Mouse (Mus musculus) limb, embryonic 14.5 days (tissue): Measurements from ENCODE around the gene Crebzf. TPM values are rescaled to one million over a fixed set of nuclear protein-coding genes. Genes with fewer than 3 reads are reported as not detected.

Source experiments
- ATAC-seq: fragments of 200-750 bp; cut with Nextera tagmentation; 2 replicates; pipeline ENCODE4 v1.8.0; 2017; ENCODE audit warnings: low read depth, moderate number of reproducible peaks, moderate TSS enrichment; ENCODE audit not compliant: low FRiP score
- DNase-seq: peaks from one replicate; pipeline ENCODE4 v3.0.0-alpha.2; 2015; ENCODE audit warnings: low spot score
- H3K27ac ChIP-seq: fragments of 300-500 bp; sonication (generic); replicated peaks from 2 replicates; pipeline ENCODE4 v1.5.1; 2014; ENCODE audit warnings: low read depth, mild to moderate bottlenecking, low read length, moderate library complexity, mixed read lengths
- H3K27me3 ChIP-seq: fragments of 300-500 bp; sonication (generic); 2 replicates; pipeline ENCODE4 v1.6.1; 2014; ENCODE audit warnings: low read length, mixed read lengths; ENCODE audit not compliant: control insufficient read depth, insufficient read depth
- H3K36me3 ChIP-seq: fragments of 300-500 bp; sonication (generic); 2 replicates; pipeline ENCODE4 v1.6.1; 2014; ENCODE audit warnings: mild to moderate bottlenecking, low read length, moderate library complexity, mixed read lengths; ENCODE audit not compliant: control insufficient read depth, insufficient read depth
- H3K4me1 ChIP-seq: fragments of 300-500 bp; sonication (generic); 2 replicates; pipeline ENCODE4 v1.6.1; 2014; ENCODE audit warnings: antibody characterized with exemption, low read length, mixed read lengths; ENCODE audit not compliant: control insufficient read depth, insufficient read depth
- H3K4me2 ChIP-seq: fragments of 300-500 bp; sonication (generic); replicated peaks from 2 replicates; pipeline ENCODE4 v1.6.1; 2014; ENCODE audit warnings: low read depth, mild to moderate bottlenecking, low read length, moderate library complexity; ENCODE audit not compliant: severe bottlenecking
- H3K4me3 ChIP-seq: fragments of 300-500 bp; sonication (generic); replicated peaks from 2 replicates; pipeline ENCODE4 v1.5.1; 2014; ENCODE audit warnings: low read length
- H3K9ac ChIP-seq: fragments of 300-500 bp; sonication (generic); 2 replicates; pipeline ENCODE4 v1.6.1; 2014; ENCODE audit warnings: mild to moderate bottlenecking, low read depth, low read length, moderate library complexity; ENCODE audit not compliant: severe bottlenecking
- H3K9me3 ChIP-seq: fragments of 300-500 bp; sonication (generic); 2 replicates; pipeline ENCODE4 v1.6.1; 2016; ENCODE audit warnings: low read length; ENCODE audit not compliant: control insufficient read depth
- POLR2A ChIP-seq: fragments of 200-500 bp; IDR thresholded peaks from 2 replicates; pipeline ENCODE4 v1.8.0; 2012; ENCODE audit warnings: inconsistent platforms, mild to moderate bottlenecking, moderate library complexity, borderline replicate concordance; ENCODE audit not compliant: insufficient read depth, insufficient read length; ENCODE audit errors: extremely low read depth
- WGBS: fragments of 180-500 bp; shearing (Covaris S2); extraction: QIAGEN DNeasy Blood & Tissue Kit; methylation state at CpG from one replicate; pipeline ENCODE4 v1.1.7; 2014; 5-methylcytosine and 5-hydroxymethylcytosine counted together
- polyA plus RNA-seq, 2 experiments: library from polyadenylated mRNA; depleted of rRNA in 1 of 2; stranded (reverse) in 1 of 2; unstranded in 1 of 2; fragments of >200 nt; fragmentation: Nextera tagmentation in 1 of 2; extraction: Ambion mirVana in 1 of 2; gene quantifications; 2 replicates each; pipeline versions ENCODE4 v1.2.1 to v1.2.3; 2012 to 2014

Gene Crebzf
- polyA plus RNA-seq, 2 experiments: 58.1 to 145 TPM

DNA sequence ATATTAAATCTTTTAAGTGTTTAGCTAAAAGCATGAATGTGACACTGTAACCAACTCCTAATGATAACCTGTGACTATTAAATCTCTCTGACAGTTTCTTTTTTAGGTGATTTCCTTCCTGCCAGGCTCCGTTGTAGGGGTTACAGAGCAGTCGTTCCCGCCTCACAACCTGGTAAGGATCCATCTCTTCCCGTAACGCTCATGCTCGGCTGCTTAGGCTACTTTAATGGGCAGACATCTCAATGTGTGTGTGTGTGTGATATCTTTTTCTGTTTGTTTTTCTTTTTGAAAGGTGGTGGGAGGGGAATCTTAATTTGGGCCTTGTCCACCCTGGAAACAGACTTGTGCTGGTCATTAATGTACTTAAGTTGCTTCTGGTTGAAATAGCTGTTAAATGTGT is 1.7 kb downstream of the Crebzf start:
- under 1% methylated on average over 6 of the region's 6 CpGs for WGBS
- no peak for TF ChIP-seq POLR2A
- H3K4me3 ChIP-seq: peak overlapping the region; percentile 92
- H3K4me2 ChIP-seq: peak overlapping the region; percentile 94
- H3K9ac ChIP-seq: peak overlapping the region; percentile 99
- H3K9me3 ChIP-seq: no peaks in the 10 kb centered on the region
- peak overlapping the region; percentile 99; the same call in 1 of the 2 replicates for H3K27ac ChIP-seq
- H3K36me3 ChIP-seq: peaks cover 18% of the 10 kb centered on the region
- H3K27me3 ChIP-seq: no peaks in the 10 kb centered on the region
- no peak for DNase-seq
- no peak for ATAC-seq
- H3K4me1 ChIP-seq: 0 out of 2 replicates have a peak, but pooled peaks cover 6% of the 10 kb centered on the region

DNA sequence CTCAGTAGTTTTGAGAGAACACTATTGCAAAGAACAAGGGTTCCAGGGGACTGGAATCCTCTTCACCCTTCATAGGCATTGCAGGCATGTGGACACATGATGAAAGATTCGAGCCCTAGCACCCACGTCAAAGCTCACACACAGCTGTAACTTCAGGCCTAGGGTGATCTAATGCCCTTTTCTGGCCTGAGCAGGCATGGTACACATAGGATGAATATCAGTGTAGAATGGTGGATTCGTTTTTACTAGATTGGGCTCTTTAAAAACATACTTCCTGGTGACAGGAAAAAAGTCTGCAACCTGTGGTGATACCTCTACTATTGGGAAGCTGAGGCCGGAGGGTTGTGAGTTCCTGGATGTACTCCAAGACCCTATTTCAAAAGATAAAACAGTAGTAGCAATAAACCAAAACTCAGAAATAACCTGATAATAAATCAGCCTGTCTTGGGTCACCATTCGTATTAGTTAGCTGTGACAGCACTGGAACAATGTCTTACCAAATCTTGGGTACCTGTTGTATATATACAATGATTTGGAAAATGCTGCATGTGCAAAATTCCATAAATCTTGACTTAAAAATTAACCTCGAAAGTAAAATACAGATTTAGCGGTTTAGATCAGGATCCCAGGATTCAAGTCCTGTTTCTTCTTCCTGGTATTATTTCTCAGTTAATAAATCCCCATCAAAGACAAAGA is 13.8 kb downstream of the Crebzf start:
- peaks cover 6% of the 10 kb centered on the region; the same call in 1 of the 2 replicates for H3K4me1 ChIP-seq
- DNase-seq (no peak), ATAC-seq (no peak)
- no peaks in the 10 kb centered on the region for H3K9me3 ChIP-seq
- peak overlapping the region; percentile 74 for H3K4me3 ChIP-seq
- H3K36me3 ChIP-seq: peaks cover 25% of the 10 kb centered on the region
- H3K4me2 ChIP-seq: peak overlapping the region; percentile 62
- 22% methylated on average over 7 of the region's 7 CpGs for WGBS
- TF ChIP-seq POLR2A: no peak
- H3K27ac ChIP-seq: peak overlapping the region; percentile 88
- peak overlapping the region; percentile 74 for H3K9ac ChIP-seq
- H3K27me3 ChIP-seq: no peaks in the 10 kb centered on the region

- Histone ChIP-seq H3K4me3 (peak within 1 kb of the TSS; percentile 74), H3K27me3 (no peaks in the 10 kb centered on the region), H3K9ac (peak within 1 kb of the TSS; percentile 74), H3K36me3 (peaks cover 19% of the 10 kb centered on the region; the same call in 1 of the 2 replicates), H3K27ac (peak within 1 kb of the TSS; percentile 88), H3K9me3 (no peaks in the 10 kb centered on the region), H3K4me1 (peaks cover 6% of the 10 kb centered on the region; the same call in 1 of the 2 replicates), H3K4me2 (peak within 1 kb of the TSS; percentile 62)
- under 1% methylated on average over 41 of the region's 41 CpGs for WGBS
- DNase-seq: peak; percentile 87
- TF ChIP-seq POLR2A: peak; percentile 85; the same call in 1 of the 2 replicates
- ATAC-seq: peak; percentile 96
Observed at GRCm38 (mm10) chr7:90456845-90457468, 14.4 kb downstream of the Crebzf start, which contains the start of gene Tmem126a. Gene Tmem126a, minus strand, starts transcription at chr7:90457229.

- H3K27me3 ChIP-seq: no peaks in the 10 kb centered on the region
- H3K27ac ChIP-seq: peak overlapping the region; percentile 88
- H3K4me1 ChIP-seq: peaks cover 6% of the 10 kb centered on the region; the same call in 1 of the 2 replicates
- H3K9me3 ChIP-seq: no peaks in the 10 kb centered on the region
- peaks cover 15% of the 10 kb centered on the region; the same call in 1 of the 2 replicates for H3K36me3 ChIP-seq
- peak; percentile 56 for ATAC-seq
- TF ChIP-seq POLR2A: no peak
- no peak for DNase-seq
- H3K4me2 ChIP-seq: peak overlapping the region; percentile 62
- peak overlapping the region; percentile 74 for H3K4me3 ChIP-seq
- peak overlapping the region; percentile 74 for H3K9ac ChIP-seq
- WGBS: 6% methylated on average over 10 of the region's 10 CpGs
Observed at GRCm38 (mm10) chr7:90457517-90457916, 15.0 kb downstream of the Crebzf start.

GRCm38 (mm10) chr7:90460330-90460729 is 17.8 kb downstream of the Crebzf start:
- ATAC-seq: no peak
- no peaks in the 10 kb centered on the region for H3K36me3 ChIP-seq
- H3K4me3 ChIP-seq: no peak overlapping the region
- no peak overlapping the region for H3K27ac ChIP-seq
- H3K27me3 ChIP-seq: no peaks in the 10 kb centered on the region
- DNase-seq: no peak
- TF ChIP-seq POLR2A: no peak
- H3K9ac ChIP-seq: no peak overlapping the region
- no peaks in the 10 kb centered on the region for H3K9me3 ChIP-seq
- 54% methylated on average over 10 of the region's 10 CpGs for WGBS
- H3K4me2 ChIP-seq: no peak overlapping the region
- H3K4me1 ChIP-seq: peaks cover 6% of the 10 kb centered on the region; the same call in 1 of the 2 replicates
